Mouse (Mus musculus) urinary bladder, adult 2 months (tissue): ENCODE measurements at regions not wholly inside any gene's neighbourhood (a gene's known extent, or its start where the extent isn't known, plus 50 kb on each side); places are given as distances from the start of the nearest gene placed in this dataset.

ENCODE experiments used
- DNase-seq: peaks from one replicate; pipeline ENCODE4 v3.0.0; 2022; ENCODE audit warnings: low spot score

- no peak for DNase-seq
These were observed 1002.8 kb upstream of the Adgrl2 start for GRCm38 (mm10) chr3:149993199-149993598.

GRCm38 (mm10) chr3:149987801-149988200 is 997.4 kb upstream of the Adgrl2 start:
- DNase-seq, result no peak

- no peak for DNase-seq
These were observed 966.6 kb upstream of the Adgrl2 start for GRCm38 (mm10) chr3:149956993-149957392.

GRCm38 (mm10) chr3:149936197-149936596 is 945.8 kb upstream of the Adgrl2 start:
- DNase-seq, result no peak

GRCm38 (mm10) chr3:149934832-149935231 is 944.5 kb upstream of the Adgrl2 start:
- DNase-seq, result no peak

GRCm38 (mm10) chr3:149928456-149929360 is 938.4 kb upstream of the Adgrl2 start:
- DNase-seq, result no peak

GRCm38 (mm10) chr3:149920206-149920605 is 929.9 kb upstream of the Adgrl2 start:
- DNase-seq, result no peak

- no peak for DNase-seq
These were observed 927.8 kb upstream of the Adgrl2 start for GRCm38 (mm10) chr3:149918201-149918600.

- no peak for DNase-seq
These were observed 920.4 kb upstream of the Adgrl2 start for GRCm38 (mm10) chr3:149910721-149911120.

- no peak for DNase-seq
These were observed 911.4 kb upstream of the Adgrl2 start for GRCm38 (mm10) chr3:149901783-149902182.

GRCm38 (mm10) chr3:149876553-149876952 is 886.2 kb upstream of the Adgrl2 start:
- no peak for DNase-seq

GRCm38 (mm10) chr3:149865945-149866344 is 875.6 kb upstream of the Adgrl2 start:
- DNase-seq, result no peak

- DNase-seq, result no peak
These were observed 856.7 kb upstream of the Adgrl2 start for GRCm38 (mm10) chr3:149846941-149847539.

- DNase-seq, result no peak
These were observed 855.6 kb upstream of the Adgrl2 start for GRCm38 (mm10) chr3:149845826-149846486.

GRCm38 (mm10) chr3:149845083-149845825 is 854.9 kb upstream of the Adgrl2 start:
- no peak for DNase-seq

- no peak for DNase-seq
These were observed 847.6 kb upstream of the Adgrl2 start for GRCm38 (mm10) chr3:149837921-149838320.

GRCm38 (mm10) chr3:149836467-149837233 is 846.3 kb upstream of the Adgrl2 start:
- no peak for DNase-seq

GRCm38 (mm10) chr3:149827181-149827580 is 836.8 kb upstream of the Adgrl2 start:
- no peak for DNase-seq

GRCm38 (mm10) chr3:149826757-149827156 is 836.4 kb upstream of the Adgrl2 start:
- no peak for DNase-seq

- no peak for DNase-seq
These were observed 830.3 kb upstream of the Adgrl2 start for GRCm38 (mm10) chr3:149820670-149821069.

GRCm38 (mm10) chr3:149819863-149820262 is 829.5 kb upstream of the Adgrl2 start:
- no peak for DNase-seq
